Mouse (Mus musculus) brain, embryonic 14.5 days (tissue): Measurements from ENCODE around the gene Net1.

Experiments used
- CTCF ChIP-seq: fragments of 200-500 bp; IDR thresholded peaks from 2 replicates; pipeline ENCODE4 v1.5.1; 2012; ENCODE audit warnings: inconsistent platforms, mild to moderate bottlenecking, moderate library complexity, borderline replicate concordance; ENCODE audit not compliant: insufficient read depth, insufficient read length; ENCODE audit errors: extremely low read depth
- POLR2A ChIP-seq: fragments of 200-500 bp; IDR thresholded peaks from 2 replicates; pipeline ENCODE4 v1.6.1; 2012; ENCODE audit warnings: mild to moderate bottlenecking, inconsistent platforms, borderline replicate concordance; ENCODE audit not compliant: poor library complexity, insufficient read depth, insufficient read length, severe bottlenecking; ENCODE audit errors: extremely low read depth

GRCm38 (mm10) chr13:3856252-3856651, 61.8 kb downstream of the Net1 start:
- TF ChIP-seq POLR2A: no peak
- no peak for TF ChIP-seq CTCF
